ENCODE assay signal across 10 mouse cellular contexts in genomic region chr2:45103021-45103983, GRCm38 (mm10). TPM values are rescaled to one million over a fixed set of nuclear protein-coding genes. Genes with fewer than 3 reads are reported as not detected.
DNase-seq lines count a peak whose midpoint lies in the region; ATAC-seq and TF ChIP-seq lines count a peak whose summit lies in the region.
"Had no signal": no experiment of that assay in that cellular context is flagged by ENCODE, and none has a peak within 500 bp of the region (broad histone marks: within the 10 kb centered on the region; RNA-seq: fewer than 3 reads in every experiment).

No protein-coding gene starts in this region.

- no peaks in the 10 kb centered on the region for H3K36me3 ChIP-seq in kidney, postnatal 0 days (ENCODE audit: insufficient read depth, low read length)
- no peaks in the 10 kb centered on the region for H3K36me3 ChIP-seq in hindbrain, embryonic 15.5 days
- no peaks in the 10 kb centered on the region for H3K36me3 ChIP-seq in neural tube, embryonic 14.5 days (ENCODE audit: control insufficient read depth, insufficient read depth, low read length)
- H3K36me3 ChIP-seq in thymus, adult 2 months (ENCODE audit: control insufficient read depth, insufficient read depth, low read length): no peaks in the 10 kb centered on the region
- H3K36me3 ChIP-seq: limb, embryonic 15.5 days had no signal

- peaks cover 12% of the 10 kb centered on the region; the same call in 1 of the 2 replicates for H3K4me1 ChIP-seq in kidney, postnatal 0 days (replicated peaks; ENCODE audit: insufficient read depth, low read length)
- peaks cover 53% of the 10 kb centered on the region for H3K4me1 ChIP-seq in hindbrain, embryonic 15.5 days (replicated peaks)
- H3K4me1 ChIP-seq in neural tube, embryonic 14.5 days (ENCODE audit: control insufficient read depth, insufficient read depth, low read length): peaks cover 46% of the 10 kb centered on the region
- H3K4me1 ChIP-seq in thymus, adult 2 months (replicated peaks; ENCODE audit: control insufficient read depth, insufficient read depth, low read length): 0 out of 2 replicates have a peak, but pooled peaks cover under 1% of the 10 kb centered on the region

- DNase-seq in kidney, postnatal 0 days (ENCODE audit: low spot score): no peak
- no peak for DNase-seq in kidney, adult 18-20 months
- DNase-seq in embryo, embryonic 11 days: peak; percentile 59
- no peak for DNase-seq in urinary bladder, postnatal 25 days (ENCODE audit: low spot score)
- no peak for DNase-seq in thymus, adult 2 months
- DNase-seq: thymus, postnatal 25 days had no signal

- no peak for TF ChIP-seq POLR2A in thymus, adult 2 months (IDR thresholded peaks at IDR 0.05; ENCODE audit: control insufficient read depth, extremely low read depth, insufficient read depth, low read length, poor library complexity)

- H3K27me3 ChIP-seq in kidney, postnatal 0 days (ENCODE audit: insufficient read depth, low read length): no peaks in the 10 kb centered on the region
- H3K27me3 ChIP-seq in hindbrain, embryonic 15.5 days: no peaks in the 10 kb centered on the region
- H3K27me3 ChIP-seq in neural tube, embryonic 14.5 days (ENCODE audit: control insufficient read depth, insufficient read depth, low read length): no peaks in the 10 kb centered on the region
- H3K27me3 ChIP-seq in thymus, adult 2 months (ENCODE audit: control insufficient read depth, insufficient read depth, low read length): no peaks in the 10 kb centered on the region

- no peak for ATAC-seq in kidney, postnatal 0 days (replicated peaks; ENCODE audit: low FRiP score, low read depth)
- 0 out of 2 replicates have a peak, but pooled peaks have one; percentile 27 for ATAC-seq in hindbrain, embryonic 15.5 days (ENCODE audit: low FRiP score, low read depth)
- ATAC-seq in neural tube, embryonic 14.5 days (ENCODE audit: low read depth): no peak
- no peak for ATAC-seq in CD4-positive, CD25-positive, alpha-beta regulatory T cell, adult 4 months

- H3K9ac ChIP-seq in kidney, postnatal 0 days (ENCODE audit: low read depth, low read length): no peak overlapping the region
- H3K9ac ChIP-seq in hindbrain, embryonic 15.5 days: no peak overlapping the region
- no peak overlapping the region for H3K9ac ChIP-seq in neural tube, embryonic 14.5 days (replicated peaks; ENCODE audit: low read depth, low read length)
- H3K9ac ChIP-seq: limb, embryonic 15.5 days had no signal

- peak overlapping the region; percentile 25; the same call in 1 of the 2 replicates for H3K4me2 ChIP-seq in kidney, postnatal 0 days (ENCODE audit: low read length)
- H3K4me2 ChIP-seq in hindbrain, embryonic 15.5 days: peak overlapping the region; percentile 81
- H3K4me2 ChIP-seq in neural tube, embryonic 14.5 days (ENCODE audit: low read depth, low read length): peak overlapping the region; percentile 73
- H3K4me2 ChIP-seq: limb, embryonic 15.5 days had no signal

- H3K27ac ChIP-seq in kidney, postnatal 0 days: no peak overlapping the region
- H3K27ac ChIP-seq in hindbrain, embryonic 15.5 days (replicated peaks): peak overlapping the region; percentile 35
- no peak overlapping the region; the same call in 1 of the 2 replicates for H3K27ac ChIP-seq in neural tube, embryonic 14.5 days (ENCODE audit: low read depth, low read length)
- no peak overlapping the region for H3K27ac ChIP-seq in thymus, adult 2 months (ENCODE audit: control insufficient read depth, insufficient read depth, low read length)
- H3K27ac ChIP-seq: limb, embryonic 15.5 days had no signal

- no peaks in the 10 kb centered on the region for H3K9me3 ChIP-seq in kidney, postnatal 0 days (replicated peaks; ENCODE audit: low read length)
- no peaks in the 10 kb centered on the region for H3K9me3 ChIP-seq in hindbrain, embryonic 15.5 days
- no peaks in the 10 kb centered on the region for H3K9me3 ChIP-seq in neural tube, embryonic 14.5 days (ENCODE audit: control insufficient read depth, low read length)
- H3K9me3 ChIP-seq: limb, embryonic 15.5 days had no signal

- WGBS in kidney, postnatal 0 days: 46% methylated on average over 10 of the region's 10 CpGs
- WGBS in hindbrain, embryonic 15.5 days: 16% methylated on average over 10 of the region's 10 CpGs
- 16% methylated on average over 10 of the region's 10 CpGs for WGBS in neural tube, embryonic 14.5 days
- 82% methylated on average over 10 of the region's 10 CpGs for WGBS in thymus, adult 2 months

- no peak for TF ChIP-seq CTCF in kidney, postnatal 0 days (IDR thresholded peaks at IDR 0.05; ENCODE audit: low read depth)
- TF ChIP-seq CTCF in thymus, adult 2 months (IDR thresholded peaks at IDR 0.05; ENCODE audit: borderline replicate concordance, control insufficient read depth, extremely low read depth, insufficient read depth, low read length, poor library complexity): no peak

- H3K4me3 ChIP-seq in kidney, postnatal 0 days (replicated peaks; ENCODE audit: low read depth, low read length): no peak overlapping the region
- peak overlapping the region; percentile 4; the same call in 1 of the 2 replicates for H3K4me3 ChIP-seq in hindbrain, embryonic 15.5 days
- no peak overlapping the region for H3K4me3 ChIP-seq in neural tube, embryonic 14.5 days (ENCODE audit: low read depth, low read length)
- H3K4me3 ChIP-seq in thymus, adult 2 months (ENCODE audit: control insufficient read depth, insufficient read depth, low read length): no peak overlapping the region
- H3K4me3 ChIP-seq: limb, embryonic 15.5 days had no signal

RNA-seq across cellular contexts. Expression of gene Zeb2, which starts 13.9 kb away (rescaled TPM):
- polyA plus RNA-seq in kidney, postnatal 0 days (2015; fragmentation: Nextera tagmentation; extraction: Ambion mirVana): 31.4 and 34.1 TPM in 2 replicates
- polyA plus RNA-seq in hindbrain, embryonic 15.5 days (2015; fragmentation: Nextera tagmentation; extraction: Ambion mirVana): 37.0 and 38.0 TPM in 2 replicates
- 53.8 and 57.6 TPM in 2 replicates for polyA plus RNA-seq in neural tube, embryonic 14.5 days (2014; fragmentation: Nextera tagmentation; extraction: Ambion mirVana)
- polyA plus RNA-seq in CD4-positive, CD25-positive, alpha-beta regulatory T cell, adult 4 months (2017; shearing (Covaris generic)): 1 to 10 TPM in 1 of 2 experiments, under 1 TPM in 1; 0.71 to 2.3 TPM
- polyA plus RNA-seq in thymus, adult 2 months (2012; rRNA removed): 6.5 and 8.7 TPM in 2 replicates

Comparison
In these comparisons a context has a peak if more than half of its experiments do, and no peak if none do; other contexts are left out.
1. H3K4me2 ChIP-seq: peak in every context shown above with its lines; median percentile 81 in hindbrain, embryonic 15.5 days; 73 in neural tube, embryonic 14.5 days; 25 in kidney, postnatal 0 days.